Mouse (Mus musculus): ENCODE data around the gene Oxsr1. TPM values are rescaled to one million over a fixed set of nuclear protein-coding genes. Genes with fewer than 3 reads are reported as not detected.

Gene Oxsr1
- polyA plus RNA-seq (2014; fragmentation: Illumina TruSeq; extraction: RNeasy Lipid Tissue Mini Kit (QIAGEN cat#74804); ENCODE audit: insufficient read depth, low read depth, low replicate concordance) = 17.2 TPM

GRCm38 (mm10) chr9:119322289-119323259 is at the start of gene Oxsr1:
Oxsr1 (minus strand) TSS chr9:119322427.

GRCm38 (mm10) chr9:119365284-119365683 is 43.1 kb upstream of the Oxsr1 start, which contains the start of gene Slc22a14:
Slc22a14 (minus strand) TSS chr9:119365553.

GRCm38 (mm10) chr9:119357331-119358057 is 35.3 kb upstream of the Oxsr1 start, which contains the start of gene Xylb:
Xylb (plus strand) TSS chr9:119357381.

GRCm38 (mm10) chr9:119340909-119341816 is 18.9 kb upstream of the Oxsr1 start, which contains the start of gene Myd88:
Myd88 (minus strand) TSS chr9:119341411.

GRCm38 (mm10) chr9:119339558-119340211 is 17.5 kb upstream of the Oxsr1 start, which contains the start of gene Acaa1a:
Acaa1a (plus strand) TSS chr9:119339676.

GRCm38 (mm10) chr9:119208998-119209397 is 113.2 kb downstream of the Oxsr1 start, which contains the start of gene Slc22a13:
Slc22a13 (minus strand) TSS chr9:119209098.

Other genes with a start within 250 kb of the Oxsr1 start
- gene Plcd1, start 228.9 kb downstream of the Oxsr1 start, polyA plus RNA-seq (2014; fragmentation: Illumina TruSeq; extraction: RNeasy Lipid Tissue Mini Kit (QIAGEN cat#74804); ENCODE audit: insufficient read depth, low read depth, low replicate concordance) = 6.0 TPM
- gene Dlec1, start 219.9 kb downstream of the Oxsr1 start, polyA plus RNA-seq (2014; fragmentation: Illumina TruSeq; extraction: RNeasy Lipid Tissue Mini Kit (QIAGEN cat#74804); ENCODE audit: insufficient read depth, low read depth, low replicate concordance) = 2.2 TPM
- gene Acaa1b, start 165.3 kb downstream of the Oxsr1 start, polyA plus RNA-seq (2014; fragmentation: Illumina TruSeq; extraction: RNeasy Lipid Tissue Mini Kit (QIAGEN cat#74804); ENCODE audit: insufficient read depth, low read depth, low replicate concordance) = 11.7 TPM
- gene Gm47289, start 163.3 kb downstream of the Oxsr1 start, polyA plus RNA-seq (2014; fragmentation: Illumina TruSeq; extraction: RNeasy Lipid Tissue Mini Kit (QIAGEN cat#74804); ENCODE audit: insufficient read depth, low read depth, low replicate concordance) = not detected
- gene Slc22a13, start 113.3 kb downstream of the Oxsr1 start, polyA plus RNA-seq (2014; fragmentation: Illumina TruSeq; extraction: RNeasy Lipid Tissue Mini Kit (QIAGEN cat#74804); ENCODE audit: insufficient read depth, low read depth, low replicate concordance) = not detected
- 104 TPM for gene Acaa1a, start 17.2 kb upstream of the Oxsr1 start, polyA plus RNA-seq (2014; fragmentation: Illumina TruSeq; extraction: RNeasy Lipid Tissue Mini Kit (QIAGEN cat#74804); ENCODE audit: insufficient read depth, low read depth, low replicate concordance)
- 35.8 TPM for gene Myd88, start 19.0 kb upstream of the Oxsr1 start, polyA plus RNA-seq (2014; fragmentation: Illumina TruSeq; extraction: RNeasy Lipid Tissue Mini Kit (QIAGEN cat#74804); ENCODE audit: insufficient read depth, low read depth, low replicate concordance)
- 1.7 TPM for gene Xylb, start 35.0 kb upstream of the Oxsr1 start, polyA plus RNA-seq (2014; fragmentation: Illumina TruSeq; extraction: RNeasy Lipid Tissue Mini Kit (QIAGEN cat#74804); ENCODE audit: insufficient read depth, low read depth, low replicate concordance)
- 1.2 TPM for gene Slc22a14, start 43.1 kb upstream of the Oxsr1 start, polyA plus RNA-seq (2014; fragmentation: Illumina TruSeq; extraction: RNeasy Lipid Tissue Mini Kit (QIAGEN cat#74804); ENCODE audit: insufficient read depth, low read depth, low replicate concordance)
- 1.6 TPM for gene Acvr2b, start 79.7 kb upstream of the Oxsr1 start, polyA plus RNA-seq (2014; fragmentation: Illumina TruSeq; extraction: RNeasy Lipid Tissue Mini Kit (QIAGEN cat#74804); ENCODE audit: insufficient read depth, low read depth, low replicate concordance)
- gene Exog, start 122.5 kb upstream of the Oxsr1 start, polyA plus RNA-seq (2014; fragmentation: Illumina TruSeq; extraction: RNeasy Lipid Tissue Mini Kit (QIAGEN cat#74804); ENCODE audit: insufficient read depth, low read depth, low replicate concordance) = 4.7 TPM

Data from lung, adult 10 weeks (tissue).